Mouse (Mus musculus) CH12.LX (cell line): Measurements from ENCODE around the gene Tsg101. TPM values are rescaled to one million over a fixed set of nuclear protein-coding genes. Genes with fewer than 3 reads are reported as not detected.

Experiments
- DNase-seq: peaks from one replicate; pipeline ENCODE4 v3.0.0-alpha.2; 2013; ENCODE audit errors: extremely low read depth
- H3K27ac ChIP-seq: 2 replicates; pipeline ENCODE4 v1.5.1; 2012; ENCODE audit warnings: low read depth, mild to moderate bottlenecking, control low read depth, moderate library complexity; ENCODE audit not compliant: insufficient read depth
- H3K27me3 ChIP-seq: replicated peaks from 2 replicates; pipeline ENCODE3; 2012; ENCODE audit warnings: inconsistent platforms
- H3K36me3 ChIP-seq, 2 experiments: replicated peaks in 1 of 2; 2 replicates each; pipeline versions ENCODE3 to v1.6.1; 2012; ENCODE audit warnings: inconsistent platforms in 1 of 2, low read length in 1 of 2, mild to moderate bottlenecking in 1 of 2, mixed read lengths in 1 of 2, moderate library complexity in 1 of 2; ENCODE audit not compliant: control insufficient read depth in 1 of 2, insufficient read depth in 1 of 2
- H3K4me1 ChIP-seq, 2 experiments: 2 replicates each; pipeline ENCODE4 v1.6.1; 2012; ENCODE audit warnings: inconsistent platforms in 1 of 2, moderate library complexity in 1 of 2; ENCODE audit not compliant: insufficient read depth in 2 of 2, control insufficient read depth in 1 of 2
- H3K4me2 ChIP-seq: 2 replicates; pipeline ENCODE4 v1.6.1; 2012; ENCODE audit warnings: low read depth, mild to moderate bottlenecking, control low read depth; ENCODE audit not compliant: poor library complexity, insufficient read depth, severe bottlenecking
- H3K4me3 ChIP-seq, 3 experiments: fragments of 150-350 bp in 1 of 3; sonication (generic) in 1 of 3; replicated peaks in 1 of 3; 2 replicates each; pipeline versions ENCODE3 to v1.5.1; 2011 to 2012; ENCODE audit warnings: low read depth in 2 of 3, low read length in 2 of 3, mild to moderate bottlenecking in 2 of 3, moderate library complexity in 2 of 3, control low read depth in 1 of 3, improper control_type of control experiment in 1 of 3, inconsistent platforms in 1 of 3, mixed read lengths in 1 of 3; ENCODE audit not compliant: poor library complexity in 1 of 3
- H3K79me2 ChIP-seq: replicated peaks from 2 replicates; pipeline ENCODE4 v1.6.1; 2012; ENCODE audit warnings: mild to moderate bottlenecking, moderate library complexity; ENCODE audit not compliant: control insufficient read depth, poor library complexity, insufficient read depth, severe bottlenecking; ENCODE audit errors: extremely low read depth
- H3K9ac ChIP-seq: 2 replicates; pipeline ENCODE4 v1.6.1; 2012; ENCODE audit warnings: low read depth, mild to moderate bottlenecking, control low read depth, moderate library complexity; ENCODE audit not compliant: insufficient read depth
- H3K9me3 ChIP-seq: replicated peaks from 2 replicates; pipeline ENCODE3; 2012; ENCODE audit warnings: low read length, inconsistent platforms, mixed read lengths
- CTCF ChIP-seq, 2 experiments: IDR thresholded peaks in 1 of 2; conservative IDR thresholded peaks in 1 of 2; 2 replicates each; pipeline ENCODE4 v1.5.1; 2011 to 2012; ENCODE audit warnings: low read depth in 2 of 2, low read length in 2 of 2, improper control_type of control experiment in 1 of 2, inconsistent platforms in 1 of 2, mild to moderate bottlenecking in 1 of 2, moderate library complexity in 1 of 2
- GABPA ChIP-seq: IDR thresholded peaks from 2 replicates; pipeline ENCODE4 v1.6.1; 2012; ENCODE audit warnings: low read depth, low read length, improper control_type of control experiment, inconsistent platforms; ENCODE audit not compliant: insufficient replicate concordance
- IRF4 ChIP-seq: IDR thresholded peaks from 2 replicates; pipeline ENCODE4 v1.6.1; 2014; ENCODE audit warnings: low read depth, mild to moderate bottlenecking, inconsistent platforms, low read length, improper control_type of control experiment
- MAX ChIP-seq: IDR thresholded peaks from 2 replicates; pipeline ENCODE4 v1.6.1; 2011; ENCODE audit warnings: low read length, improper control_type of control experiment
- MYC ChIP-seq: IDR thresholded peaks from 2 replicates; pipeline ENCODE4 v1.6.1; 2011; ENCODE audit warnings: low read depth, mild to moderate bottlenecking, improper control_type of control experiment, low read length
- PAX5 ChIP-seq: IDR thresholded peaks from 2 replicates; pipeline ENCODE4 v1.6.1; 2012; ENCODE audit warnings: low read length, inconsistent platforms, mixed read lengths
- POLR2A ChIP-seq: IDR thresholded peaks from 2 replicates; pipeline ENCODE4 v1.6.1; 2011; ENCODE audit warnings: low read depth, mild to moderate bottlenecking, improper control_type of control experiment, low read length
- POLR2AphosphoS2 ChIP-seq: IDR thresholded peaks from 2 replicates; pipeline ENCODE4 v1.6.1; 2011; ENCODE audit warnings: low read depth, low read length, improper control_type of control experiment
- RCOR1 ChIP-seq: conservative IDR thresholded peaks from 2 replicates; pipeline ENCODE4 v1.6.1; 2012; ENCODE audit warnings: low read depth, mild to moderate bottlenecking, inconsistent platforms, low read length, improper control_type of control experiment
- ZKSCAN1 ChIP-seq: IDR thresholded peaks from 2 replicates; pipeline ENCODE4 v1.6.1; 2012; ENCODE audit warnings: low read depth, inconsistent platforms, low read length, improper control_type of control experiment, borderline replicate concordance
- ZNF384 ChIP-seq: IDR thresholded peaks from 2 replicates; pipeline ENCODE4 v1.6.1; 2012; ENCODE audit warnings: low read depth, low read length, improper control_type of control experiment, inconsistent platforms
- dilution Hi-C: fragments of 300-500 bp; cut with MboI; formaldehyde crosslinking; loops from 2 replicates; pipeline ENCODE4 v1.14.3; 2020; ENCODE audit warnings: low sequenced_read_pairs; ENCODE audit not compliant: extremely low pct_unique_long_range_greater_than_20kb, extremely low pct_ligation_motif_present
- in situ Hi-C: fragments of 300-500 bp; cut with MboI; formaldehyde crosslinking; loops from 3 replicates; pipeline ENCODE4 v1.14.3; 2019; ENCODE audit warnings: low sequenced_read_pairs, low pct_ligation_motif_present, low pct_unique_long_range_greater_than_20kb, mixed read lengths
- polyA plus RNA-seq: library from polyadenylated mRNA; unstranded; fragments of >175 nt; gene quantifications from 2 replicates; pipeline ENCODE4 v1.2.1, GENCODE M21; 2012; ENCODE audit warnings: low read depth; ENCODE audit not compliant: insufficient read length
- total RNA-seq, 2 experiments: library from RNA; depleted of rRNA; stranded (reverse); fragments of 300-350 nt in 1 of 2; fragments of >200 nt in 1 of 2; gene quantifications; 2 replicates each; pipeline ENCODE4 v1.2.3; 2012 to 2014

Tsg101 gene
- total and polyA plus RNA-seq, 3 experiments, result 19.8 to 93.5 (median 46.0) TPM

GRCm38 (mm10) chr7:46880992-46881391 lies 38.8 kb downstream of the Tsg101 start:
- in situ Hi-C loops, result no loop called here
- peak; percentile 42 for DNase-seq
- TF ChIP-seq ZNF384 (peak; percentile 91), MYC (no peak), ZKSCAN1 (no peak)
- H3K79me2 ChIP-seq, result no peaks in the 10 kb centered on the region
- no peaks in the 10 kb centered on the region for H3K9me3 ChIP-seq
- peaks cover 2 to 14% of the 10 kb centered on the region in 2 experiments; a peak in 2 of 4 replicates for H3K4me1 ChIP-seq
- dilution Hi-C loops, result no loop called here
- no peak overlapping the region for H3K4me3 ChIP-seq
- H3K27ac ChIP-seq, result no peak overlapping the region
- H3K9ac ChIP-seq, result no peak overlapping the region
- no peak overlapping the region for H3K4me2 ChIP-seq
- H3K27me3 ChIP-seq, result no peaks in the 10 kb centered on the region
- peaks cover 0 to 11% of the 10 kb centered on the region in 2 experiments for H3K36me3 ChIP-seq

GRCm38 (mm10) chr7:46879851-46880250 lies 39.9 kb downstream of the Tsg101 start:
- no peak for TF ChIP-seq POLR2A
- no peak for TF ChIP-seq PAX5
- H3K4me2 ChIP-seq, result no peak overlapping the region
- dilution Hi-C loops, result no loop called here
- no peak for DNase-seq
- H3K27ac ChIP-seq, result no peak overlapping the region
- no peaks in the 10 kb centered on the region for H3K79me2 ChIP-seq
- H3K9me3 ChIP-seq, result no peaks in the 10 kb centered on the region
- no peaks in the 10 kb centered on the region for H3K27me3 ChIP-seq
- peaks cover 0 to 2% of the 10 kb centered on the region in 2 experiments for H3K36me3 ChIP-seq
- in situ Hi-C loops, result no loop called here
- peaks cover 2 to 14% of the 10 kb centered on the region in 2 experiments; a peak in 2 of 4 replicates for H3K4me1 ChIP-seq
- H3K4me3 ChIP-seq, result no peak overlapping the region
- H3K9ac ChIP-seq, result no peak overlapping the region

- Histone ChIP-seq H3K4me3 (no peak overlapping the region), H3K27ac (no peak overlapping the region), H3K27me3 (no peaks in the 10 kb centered on the region), H3K9me3 (no peaks in the 10 kb centered on the region), H3K79me2 (no peaks in the 10 kb centered on the region), H3K4me2 (no peak overlapping the region), H3K36me3 (no peaks in the 10 kb centered on the region), H3K4me1 (peaks cover 0 to 11% of the 10 kb centered on the region in 2 experiments; a peak in 2 of 4 replicates), H3K9ac (no peak overlapping the region)
- no peak for TF ChIP-seq ZKSCAN1
- TF ChIP-seq CTCF (conservative IDR thresholded peaks at IDR 0.05 in 1 of 2, IDR thresholded peaks at IDR 0.05 in 1 of 2; ENCODE audit: low read depth in 2 of 2, low read length in 2 of 2), result no peak
- no peak for TF ChIP-seq ZNF384
- no peak for TF ChIP-seq GABPA
- TF ChIP-seq MYC, result no peak
- no peak for TF ChIP-seq IRF4
- no peak for TF ChIP-seq POLR2AphosphoS2
- no peak for TF ChIP-seq RCOR1
- TF ChIP-seq MAX, result no peak
- in situ Hi-C loops, result no loop called here
- dilution Hi-C loops, result no loop called here
- no peak for DNase-seq
These were observed 42.5 kb downstream of the Tsg101 start for GRCm38 (mm10) chr7:46877255-46877654.
